Mouse (Mus musculus): ENCODE results near the gene Gas7. TPM values are rescaled to one million over a fixed set of nuclear protein-coding genes. Genes with fewer than 3 reads are reported as not detected.

The Gas7 gene
- polyA plus RNA-seq, 1 experiment: 14.4 TPM

GRCm38 (mm10) chr11:67597388-67597787, 142.2 kb downstream of the Gas7 start:
- Histone ChIP-seq H3K4me1 (ENCODE audit: control insufficient read depth, insufficient read depth, low read length) (no peaks in the 10 kb centered on the region), H3K27ac (ENCODE audit: control insufficient read depth, insufficient read depth, low read depth, low read length) (no peak overlapping the region), H3K27me3 (ENCODE audit: control insufficient read depth, insufficient read depth, low read length) (no peaks in the 10 kb centered on the region), H3K4me3 (ENCODE audit: control insufficient read depth, low read depth, low read length) (no peak overlapping the region), H3K36me3 (ENCODE audit: control insufficient read depth, insufficient read depth, low read length) (no peaks in the 10 kb centered on the region)
- TF ChIP-seq POLR2A (IDR thresholded peaks at IDR 0.05; ENCODE audit: control insufficient read depth, low read depth, low read length) (no peak), CTCF (IDR thresholded peaks at IDR 0.05; ENCODE audit: control insufficient read depth, insufficient read depth, insufficient replicate concordance, low read depth, low read length) (no peak)

- Histone ChIP-seq H3K27ac (ENCODE audit: control insufficient read depth, insufficient read depth, low read depth, low read length) (no peak overlapping the region), H3K4me3 (ENCODE audit: control insufficient read depth, low read depth, low read length) (no peak overlapping the region), H3K4me1 (ENCODE audit: control insufficient read depth, insufficient read depth, low read length) (no peaks in the 10 kb centered on the region), H3K27me3 (ENCODE audit: control insufficient read depth, insufficient read depth, low read length) (no peaks in the 10 kb centered on the region), H3K36me3 (ENCODE audit: control insufficient read depth, insufficient read depth, low read length) (no peaks in the 10 kb centered on the region)
- no peak for TF ChIP-seq CTCF (IDR thresholded peaks at IDR 0.05; ENCODE audit: control insufficient read depth, insufficient read depth, insufficient replicate concordance, low read depth, low read length)
Measured at GRCm38 (mm10) chr11:67599141-67599540, 143.9 kb downstream of the Gas7 start.

DNA sequence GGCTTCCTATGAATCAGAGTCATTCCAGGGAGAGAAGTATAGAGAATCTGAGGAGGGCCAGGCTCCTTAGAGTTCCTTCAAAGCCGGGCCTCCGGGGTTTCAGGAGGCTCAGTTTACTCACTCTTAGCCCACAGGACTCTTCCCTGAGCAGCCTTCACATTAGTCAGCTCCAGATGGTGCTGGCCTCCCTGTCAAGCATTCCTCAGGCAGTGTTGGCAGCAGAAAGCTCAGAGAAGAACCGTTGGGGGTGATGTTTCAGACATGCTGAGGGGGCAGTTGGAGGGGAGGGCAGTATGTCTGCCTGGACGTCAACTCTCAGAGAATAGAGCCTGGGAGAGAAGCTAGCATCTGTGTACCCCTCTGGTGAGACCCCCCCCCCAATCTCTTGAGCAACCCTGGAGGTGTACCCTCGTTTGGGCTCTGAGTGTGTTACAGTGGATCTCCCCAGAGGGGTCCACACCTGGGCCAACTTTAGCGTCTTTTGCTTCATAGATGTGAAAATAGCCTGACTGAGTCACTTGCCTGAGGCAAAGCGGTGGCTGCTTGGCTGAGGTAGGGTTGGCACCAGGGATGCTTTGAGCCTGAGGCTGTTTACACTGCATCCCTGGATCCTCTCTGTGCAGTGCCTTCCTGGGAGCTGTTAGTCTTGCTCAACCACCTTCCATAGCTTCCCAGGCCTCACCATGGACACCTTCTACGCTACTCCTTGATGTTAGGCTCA, 145.6 kb downstream of the Gas7 start:
- H3K27ac ChIP-seq (ENCODE audit: control insufficient read depth, insufficient read depth, low read depth, low read length): no peak overlapping the region
- TF ChIP-seq POLR2A (IDR thresholded peaks at IDR 0.05; ENCODE audit: control insufficient read depth, low read depth, low read length) (no peak), CTCF (IDR thresholded peaks at IDR 0.05; ENCODE audit: control insufficient read depth, insufficient read depth, insufficient replicate concordance, low read depth, low read length) (no peak)
- H3K27me3 ChIP-seq (ENCODE audit: control insufficient read depth, insufficient read depth, low read length): no peaks in the 10 kb centered on the region

GRCm38 (mm10) chr11:67602711-67603369, 147.6 kb downstream of the Gas7 start:
- Histone ChIP-seq H3K27me3 (ENCODE audit: control insufficient read depth, insufficient read depth, low read length) (no peaks in the 10 kb centered on the region), H3K27ac (ENCODE audit: control insufficient read depth, insufficient read depth, low read depth, low read length) (no peak overlapping the region), H3K4me3 (ENCODE audit: control insufficient read depth, low read depth, low read length) (no peak overlapping the region), H3K36me3 (ENCODE audit: control insufficient read depth, insufficient read depth, low read length) (no peaks in the 10 kb centered on the region), H3K4me1 (ENCODE audit: control insufficient read depth, insufficient read depth, low read length) (no peaks in the 10 kb centered on the region)
- no peak for TF ChIP-seq POLR2A (IDR thresholded peaks at IDR 0.05; ENCODE audit: control insufficient read depth, low read depth, low read length)
- no peak for TF ChIP-seq CTCF (IDR thresholded peaks at IDR 0.05; ENCODE audit: control insufficient read depth, insufficient read depth, insufficient replicate concordance, low read depth, low read length)

More for the DNA sequence above, 145.6 kb downstream of the Gas7 start:
- no peak overlapping the region for H3K4me3 ChIP-seq (ENCODE audit: control insufficient read depth, low read depth, low read length)
- no peaks in the 10 kb centered on the region for H3K4me1 ChIP-seq (ENCODE audit: control insufficient read depth, insufficient read depth, low read length)
- no peaks in the 10 kb centered on the region for H3K36me3 ChIP-seq (ENCODE audit: control insufficient read depth, insufficient read depth, low read length)

GRCm38 (mm10) chr11:67604481-67604880, 149.2 kb downstream of the Gas7 start:
- Histone ChIP-seq H3K36me3 (ENCODE audit: control insufficient read depth, insufficient read depth, low read length) (no peaks in the 10 kb centered on the region), H3K4me1 (ENCODE audit: control insufficient read depth, insufficient read depth, low read length) (no peaks in the 10 kb centered on the region), H3K27me3 (ENCODE audit: control insufficient read depth, insufficient read depth, low read length) (no peaks in the 10 kb centered on the region), H3K27ac (ENCODE audit: control insufficient read depth, insufficient read depth, low read depth, low read length) (no peak overlapping the region), H3K4me3 (ENCODE audit: control insufficient read depth, low read depth, low read length) (no peak overlapping the region)
- TF ChIP-seq CTCF (IDR thresholded peaks at IDR 0.05; ENCODE audit: control insufficient read depth, insufficient read depth, insufficient replicate concordance, low read depth, low read length) (no peak), POLR2A (IDR thresholded peaks at IDR 0.05; ENCODE audit: control insufficient read depth, low read depth, low read length) (no peak)

GRCm38 (mm10) chr11:67608114-67608683, 153.0 kb downstream of the Gas7 start:
- Histone ChIP-seq H3K27me3 (ENCODE audit: control insufficient read depth, insufficient read depth, low read length) (no peaks in the 10 kb centered on the region), H3K4me1 (ENCODE audit: control insufficient read depth, insufficient read depth, low read length) (no peaks in the 10 kb centered on the region), H3K4me3 (ENCODE audit: control insufficient read depth, low read depth, low read length) (no peak overlapping the region), H3K36me3 (ENCODE audit: control insufficient read depth, insufficient read depth, low read length) (no peaks in the 10 kb centered on the region), H3K27ac (ENCODE audit: control insufficient read depth, insufficient read depth, low read depth, low read length) (no peak overlapping the region)
- no peak for TF ChIP-seq POLR2A (IDR thresholded peaks at IDR 0.05; ENCODE audit: control insufficient read depth, low read depth, low read length)
- TF ChIP-seq CTCF (IDR thresholded peaks at IDR 0.05; ENCODE audit: control insufficient read depth, insufficient read depth, insufficient replicate concordance, low read depth, low read length): no peak

GRCm38 (mm10) chr11:67612158-67612839, 157.1 kb downstream of the Gas7 start:
- Histone ChIP-seq H3K36me3 (ENCODE audit: control insufficient read depth, insufficient read depth, low read length) (no peaks in the 10 kb centered on the region), H3K27me3 (ENCODE audit: control insufficient read depth, insufficient read depth, low read length) (no peaks in the 10 kb centered on the region)
- TF ChIP-seq CTCF (IDR thresholded peaks at IDR 0.05; ENCODE audit: control insufficient read depth, insufficient read depth, insufficient replicate concordance, low read depth, low read length) (no peak), POLR2A (IDR thresholded peaks at IDR 0.05; ENCODE audit: control insufficient read depth, low read depth, low read length) (no peak)

More at GRCm38 (mm10) chr11:67612158-67612839, 157.1 kb downstream of the Gas7 start:
- Histone ChIP-seq H3K4me3 (ENCODE audit: control insufficient read depth, low read depth, low read length) (no peak overlapping the region), H3K4me1 (ENCODE audit: control insufficient read depth, insufficient read depth, low read length) (no peaks in the 10 kb centered on the region; the same call in 1 of the 2 replicates), H3K27ac (ENCODE audit: control insufficient read depth, insufficient read depth, low read depth, low read length) (no peak overlapping the region)
